Mouse (Mus musculus): ENCODE measurements around the gene Gp6. TPM values are rescaled to one million over a fixed set of nuclear protein-coding genes. Genes with fewer than 3 reads are reported as not detected.
"Not testable (repeated sequence)": the region's sequence is repeated elsewhere in the genome, so short reads cannot be mapped to it uniquely, and the experiment has no call there.

Gene Gp6
- total RNA-seq (2021): not detected
- long read RNA-seq, experiment 1: 0 reads
- long read RNA-seq, experiment 2: 0 reads

- no peak for DNase-seq (ENCODE audit: low spot score in 2 of 2)
Measured at GRCm38 (mm10) chr7:4397730-4398129, at the start of gene Gp6. Gene Gp6 (minus strand): TSS chr7:4397744.

GRCm38 (mm10) chr7:4447138-4447537 lies 49.6 kb upstream of the Gp6 start:
- DNase-seq (ENCODE audit: low spot score in 2 of 2): no peak

- DNase-seq (ENCODE audit: low spot score in 2 of 2): peak; percentile 92
Measured at GRCm38 (mm10) chr7:4445216-4445791, 47.8 kb upstream of the Gp6 start, which contains the start of gene Rdh13. Gene Rdh13 (minus strand): TSS chr7:4445649.

- no peak for DNase-seq (ENCODE audit: low spot score in 2 of 2)
Measured at GRCm38 (mm10) chr7:4440549-4440948, 43.0 kb upstream of the Gp6 start.

GRCm38 (mm10) chr7:4437721-4438120 lies 40.2 kb upstream of the Gp6 start:
- DNase-seq (ENCODE audit: low spot score in 2 of 2): no peak

- no peak for DNase-seq (ENCODE audit: low spot score in 2 of 2)
Measured at GRCm38 (mm10) chr7:4432026-4432425, 34.5 kb upstream of the Gp6 start.

GRCm38 (mm10) chr7:4431548-4431947 lies 34.0 kb upstream of the Gp6 start:
- DNase-seq (ENCODE audit: low spot score in 2 of 2): peak; percentile 51 to 66

- DNase-seq (ENCODE audit: low spot score in 2 of 2): no peak
Measured at GRCm38 (mm10) chr7:4430246-4430844, 32.8 kb upstream of the Gp6 start.

- DNase-seq (ENCODE audit: low spot score in 2 of 2): peak; percentile 86 to 95
Measured at GRCm38 (mm10) chr7:4427161-4427912, 29.8 kb upstream of the Gp6 start.

- DNase-seq (ENCODE audit: low spot score in 2 of 2): no peak
Measured at GRCm38 (mm10) chr7:4420230-4420629, 22.7 kb upstream of the Gp6 start.

- DNase-seq (ENCODE audit: low spot score in 2 of 2): no peak
Measured at GRCm38 (mm10) chr7:4419681-4420080, 22.1 kb upstream of the Gp6 start.

GRCm38 (mm10) chr7:4412406-4412805 lies 14.9 kb upstream of the Gp6 start:
- DNase-seq (ENCODE audit: low spot score in 2 of 2): not testable (repeated sequence)

GRCm38 (mm10) chr7:4373521-4373920 lies 24.0 kb downstream of the Gp6 start:
- no peak for DNase-seq (ENCODE audit: low spot score in 2 of 2)

- DNase-seq (ENCODE audit: low spot score in 2 of 2): no peak
Measured at GRCm38 (mm10) chr7:4337509-4337908, 60.0 kb downstream of the Gp6 start, which contains the start of gene Ncr1. Gene Ncr1 (plus strand): TSS chr7:4337724.

- no peak for DNase-seq (ENCODE audit: low spot score in 2 of 2)
Measured at GRCm38 (mm10) chr7:4323301-4323700, 74.2 kb downstream of the Gp6 start.

Small RNA genes within 50 kb of the gene (microRNA-seq; reads per million reads assigned to microRNA genes)
- 0 reads per million in 2 experiments for gene Gm24605
- gene Gm24752: 0 reads per million in 2 experiments
- 0 reads per million in 2 experiments for gene Gm25349

Other genes starting within 250 kb of the Gp6 start
- 1 to 10 TPM; 5.2 to 6.2 TPM for gene Leng9, start 247.4 kb downstream of the Gp6 start, total RNA-seq (2021)
- gene Cdc42ep5, start 232.9 kb downstream of the Gp6 start, total RNA-seq (2021): 1 to 10 TPM; 1.1 to 1.4 TPM
- not detected for gene Lilra5, start 160.0 kb downstream of the Gp6 start, total RNA-seq (2021)
- gene Ncr1, start 60.0 kb downstream of the Gp6 start, total RNA-seq (2021): not detected
- gene Rdh13, start 47.9 kb upstream of the Gp6 start, total RNA-seq (2021): 10 to 100 TPM; 25.5 to 30.2 TPM
- 1 to 10 TPM; 2.8 to 4.7 TPM for gene Eps8l1, start 62.9 kb upstream of the Gp6 start, total RNA-seq (2021)
- gene Ppp1r12c, start 103.9 kb upstream of the Gp6 start, total RNA-seq (2021): 100 to 1,000 TPM; 125 to 127 TPM
- gene Tnnt1, start 118.6 kb upstream of the Gp6 start, total RNA-seq (2021): 1 to 10 TPM; 1.9 to 8.6 TPM
- gene Tnni3, start 126.5 kb upstream of the Gp6 start, total RNA-seq (2021): 1 to 10 TPM in 1 of 2 experiments, under 1 TPM in 1; 0.57 to 1.1 TPM
- 1 to 10 TPM in 1 of 2 experiments, under 1 TPM in 1; 0.83 to 1.1 TPM for gene Dnaaf3, start 134.7 kb upstream of the Gp6 start, total RNA-seq (2021)
- gene Syt5, start 149.8 kb upstream of the Gp6 start, total RNA-seq (2021): 100 to 1,000 TPM; 193 to 200 TPM
- gene Ptprh, start 206.3 kb upstream of the Gp6 start, total RNA-seq (2021): under 1 TPM; 0.35 to 0.36 TPM
- 10 to 100 TPM; 15.0 to 18.4 TPM for gene Tmem86b, start 233.7 kb upstream of the Gp6 start, total RNA-seq (2021)

Measured in layer of hippocampus, postnatal 14 days (tissue).